Comparison of ENCODE assay signal across 20 mouse cellular contexts in the genomic region with DNA sequence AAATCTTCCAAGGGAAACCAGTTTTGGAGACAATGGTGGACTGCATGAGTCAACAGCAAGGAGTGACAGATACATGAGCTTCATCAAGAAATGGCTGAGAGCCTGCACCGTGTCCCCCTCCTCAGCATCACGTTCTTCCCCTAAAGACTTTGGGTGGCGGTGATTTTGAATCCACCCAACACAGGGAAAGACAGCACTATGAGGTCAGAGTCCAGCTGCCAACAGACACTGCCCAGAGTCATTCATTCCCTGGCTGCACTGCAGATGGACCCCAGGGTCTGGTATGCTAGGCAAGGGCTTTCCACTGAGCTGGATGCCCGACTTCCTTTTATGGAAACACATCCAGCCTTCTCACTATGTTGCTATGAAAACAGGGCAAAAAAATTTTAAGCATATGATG.
DNase-seq lines count a peak whose midpoint lies in the region; ATAC-seq and TF ChIP-seq lines count a peak whose summit lies in the region.
"Had no signal": no experiment of that assay in that cellular context is flagged by ENCODE, and none has a peak within 500 bp of the region (broad histone marks: within the 10 kb centered on the region; RNA-seq: fewer than 3 reads in every experiment).

No protein-coding gene starts in this region.

- WGBS in heart, adult 2 months, result 59% methylated on average over 4 of the region's 4 CpGs
- 57% methylated on average over 4 of the region's 4 CpGs for WGBS in intestine, embryonic 16.5 days
- 64% methylated on average over 4 of the region's 4 CpGs for WGBS in intestine, postnatal 0 days
- 63% methylated on average over 4 of the region's 4 CpGs for WGBS in lung, postnatal 0 days

- no peak for TF ChIP-seq CTCF in heart, adult 2 months (IDR thresholded peaks at IDR 0.05)
- TF ChIP-seq CTCF in intestine, postnatal 0 days (IDR thresholded peaks at IDR 0.05; ENCODE audit: low read depth), result no peak
- TF ChIP-seq CTCF in lung, postnatal 0 days (IDR thresholded peaks at IDR 0.05), result no peak

- no peak for TF ChIP-seq EP300 in heart, adult 2 months (IDR thresholded peaks at IDR 0.05; ENCODE audit: insufficient read depth, low read depth, low read length)
- no peak for TF ChIP-seq EP300 in lung, postnatal 0 days (IDR thresholded peaks at IDR 0.05)

- no peaks in the 10 kb centered on the region for H3K79me2 ChIP-seq in heart, adult 2 months (replicated peaks; ENCODE audit: control insufficient read depth, insufficient read depth, low read length)

- no peak overlapping the region for H3K4me2 ChIP-seq in intestine, embryonic 16.5 days (ENCODE audit: low read depth, low read length)
- no peak overlapping the region for H3K4me2 ChIP-seq in intestine, postnatal 0 days (replicated peaks; ENCODE audit: low read depth)
- H3K4me2 ChIP-seq in lung, postnatal 0 days (replicated peaks; ENCODE audit: low read depth, low read length), result no peak overlapping the region
- H3K4me2 ChIP-seq: embryonic facial prominence, embryonic 12.5 days; forebrain, embryonic 13.5 days; limb, embryonic 15.5 days; midbrain, embryonic 15.5 days; neural tube, embryonic 13.5 days had no signal

- ATAC-seq in intestine, embryonic 16.5 days, result no peak
- ATAC-seq in intestine, postnatal 0 days, result no peak
- ATAC-seq in lung, postnatal 0 days, result peak; percentile 30; the same call in 1 of the 2 replicates

- no peaks in the 10 kb centered on the region for H3K27me3 ChIP-seq in heart, adult 2 months (ENCODE audit: control insufficient read depth, insufficient read depth, low read length)
- H3K27me3 ChIP-seq in intestine, embryonic 16.5 days (replicated peaks; ENCODE audit: control insufficient read depth, insufficient read depth, low read length), result no peaks in the 10 kb centered on the region
- H3K27me3 ChIP-seq in intestine, postnatal 0 days (replicated peaks; ENCODE audit: control insufficient read depth, insufficient read depth, low read length), result no peaks in the 10 kb centered on the region
- no peaks in the 10 kb centered on the region for H3K27me3 ChIP-seq in lung, postnatal 0 days (replicated peaks; ENCODE audit: insufficient read depth, low read length)
- H3K27me3 ChIP-seq: CH12.LX; embryonic facial prominence, embryonic 12.5 days; limb, embryonic 15.5 days; midbrain, embryonic 15.5 days; neural tube, embryonic 13.5 days had no signal

- H3K36me3 ChIP-seq in heart, adult 2 months (ENCODE audit: control insufficient read depth, insufficient read depth, low read length), result 0 out of 2 replicates have a peak, but pooled peaks cover 2% of the 10 kb centered on the region
- no peaks in the 10 kb centered on the region for H3K36me3 ChIP-seq in intestine, embryonic 16.5 days (ENCODE audit: control insufficient read depth, insufficient read depth, low read length)
- no peaks in the 10 kb centered on the region for H3K36me3 ChIP-seq in intestine, postnatal 0 days (ENCODE audit: control insufficient read depth, insufficient read depth)
- no peaks in the 10 kb centered on the region for H3K36me3 ChIP-seq in lung, postnatal 0 days (ENCODE audit: insufficient read depth, low read length)
- H3K36me3 ChIP-seq: embryonic facial prominence, embryonic 12.5 days; G1E; limb, embryonic 15.5 days; midbrain, embryonic 15.5 days; neural tube, embryonic 13.5 days had no signal

- intact Hi-C loops in heart, adult 2 months (cut with DNase I), result loop anchor here (1.0 to 5.0 kb wide), 4 partner anchors 44 to 538 kb away; no protein-coding TSS in a partner anchor

- peak overlapping the region; percentile 58; the same call in 1 of the 2 replicates for H3K27ac ChIP-seq in heart, adult 2 months
- 0 out of 2 replicates have a peak overlapping the region, but pooled peaks have one; percentile 17 for H3K27ac ChIP-seq in intestine, embryonic 16.5 days (ENCODE audit: low read length)
- H3K27ac ChIP-seq in intestine, postnatal 0 days (ENCODE audit: low read depth, low read length), result no peak overlapping the region
- H3K27ac ChIP-seq in lung, postnatal 0 days (ENCODE audit: low read length), result no peak overlapping the region
- H3K27ac ChIP-seq: embryonic facial prominence, embryonic 12.5 days; forebrain, embryonic 13.5 days; hindbrain, postnatal 0 days; limb, embryonic 15.5 days; liver, embryonic 14.5 days; midbrain, embryonic 15.5 days; neural tube, embryonic 13.5 days had no signal

- H3K9ac ChIP-seq in heart, adult 2 months (ENCODE audit: low read depth, low read length), result no peak overlapping the region
- no peak overlapping the region for H3K9ac ChIP-seq in intestine, embryonic 16.5 days (ENCODE audit: low read depth, low read length)
- no peak overlapping the region for H3K9ac ChIP-seq in intestine, postnatal 0 days (ENCODE audit: low read depth, low read length)
- H3K9ac ChIP-seq in lung, postnatal 0 days (replicated peaks; ENCODE audit: low read depth), result no peak overlapping the region
- H3K9ac ChIP-seq: embryonic facial prominence, embryonic 12.5 days; forebrain, embryonic 13.5 days; limb, embryonic 15.5 days; liver, embryonic 14.5 days; midbrain, embryonic 15.5 days; neural tube, embryonic 13.5 days had no signal

- H3K9me3 ChIP-seq in intestine, embryonic 16.5 days (ENCODE audit: control insufficient read depth, low read length), result no peaks in the 10 kb centered on the region
- H3K9me3 ChIP-seq in intestine, postnatal 0 days (ENCODE audit: control insufficient read depth), result no peaks in the 10 kb centered on the region
- H3K9me3 ChIP-seq in lung, postnatal 0 days (ENCODE audit: low read length), result no peaks in the 10 kb centered on the region
- H3K9me3 ChIP-seq: embryonic facial prominence, embryonic 12.5 days; forebrain, embryonic 13.5 days; G1E; limb, embryonic 15.5 days; midbrain, embryonic 15.5 days; neural tube, embryonic 13.5 days had no signal

- no peak for DNase-seq in heart, adult 2 months
- DNase-seq in heart, adult 9 months (ENCODE audit: low spot score in 2 of 2), result no peak
- DNase-seq in lung, postnatal 0 days (ENCODE audit: low spot score), result no peak
- no peak for DNase-seq in lung, adult 18-20 months
- no peak for DNase-seq in adrenal gland, postnatal 10 days
- DNase-seq: B cell, adult 2 months; spleen, adult 18-20 months; thymus, postnatal 25 days had no signal

- H3K4me3 ChIP-seq in heart, adult 2 months, result no peak overlapping the region
- no peak overlapping the region for H3K4me3 ChIP-seq in intestine, embryonic 16.5 days (ENCODE audit: low read length)
- no peak overlapping the region for H3K4me3 ChIP-seq in intestine, postnatal 0 days (ENCODE audit: low read depth, low read length)
- H3K4me3 ChIP-seq in lung, postnatal 0 days (ENCODE audit: low read depth, low read length), result no peak overlapping the region
- H3K4me3 ChIP-seq: embryonic facial prominence, embryonic 12.5 days; forebrain, embryonic 13.5 days; limb, embryonic 15.5 days; midbrain, embryonic 15.5 days; myocyte; neural tube, embryonic 13.5 days had no signal

- no peak for TF ChIP-seq POLR2A in heart, adult 2 months (IDR thresholded peaks at IDR 0.05; ENCODE audit: insufficient read depth, low read depth, low read length)

- peaks cover 8% of the 10 kb centered on the region for H3K4me1 ChIP-seq in heart, adult 2 months (ENCODE audit: control insufficient read depth, insufficient read depth, low read length)
- peaks cover 4% of the 10 kb centered on the region for H3K4me1 ChIP-seq in intestine, embryonic 16.5 days (ENCODE audit: control insufficient read depth, insufficient read depth, low read length)
- no peaks in the 10 kb centered on the region for H3K4me1 ChIP-seq in intestine, postnatal 0 days (replicated peaks; ENCODE audit: control insufficient read depth, insufficient read depth, low read length)
- H3K4me1 ChIP-seq in lung, postnatal 0 days (ENCODE audit: insufficient read depth, low read depth, low read length), result no peaks in the 10 kb centered on the region
- H3K4me1 ChIP-seq: forebrain, embryonic 13.5 days; midbrain, embryonic 15.5 days; neural tube, embryonic 13.5 days had no signal

Comparison
In these comparisons a context has a peak if more than half of its experiments do, and no peak if none do; other contexts are left out.
1. H3K27ac ChIP-seq: peak in heart, adult 2 months (single experiment) and intestine, embryonic 16.5 days (single experiment); none in intestine, postnatal 0 days (single experiment) and lung, postnatal 0 days (single experiment).